Mouse (Mus musculus) liver, embryonic 14.5 days (tissue): ENCODE data around the gene Topbp1.

Experiments used
- CTCF ChIP-seq: IDR thresholded peaks from 2 replicates; pipeline ENCODE4 v1.5.1; 2016; ENCODE audit warnings: antibody characterized with exemption, low read depth, control low read depth
- EP300 ChIP-seq: IDR thresholded peaks from 2 replicates; pipeline ENCODE4 v1.6.1; 2016; ENCODE audit warnings: antibody characterized with exemption, low read depth

DNA sequence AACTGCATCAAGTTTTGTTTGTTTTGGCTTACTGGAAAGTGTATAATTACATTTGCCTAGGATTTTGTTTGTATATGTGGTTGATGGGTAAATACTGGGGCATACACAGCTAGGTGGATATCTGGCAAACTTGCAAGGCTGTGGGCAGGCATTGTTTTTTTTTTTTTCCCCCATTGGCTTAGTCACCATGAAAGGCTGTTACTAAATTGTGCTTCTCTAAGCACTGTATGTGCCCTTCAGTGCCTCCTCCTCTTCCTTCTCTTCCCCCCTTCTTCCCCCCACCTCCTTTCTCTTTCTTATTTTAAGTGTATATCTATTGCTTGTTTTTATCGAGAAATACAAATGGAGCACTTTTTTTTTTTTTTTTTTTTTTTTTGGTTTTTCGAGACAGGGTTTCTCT, 19.7 kb downstream of the Topbp1 start:
- TF ChIP-seq EP300 (no peak), CTCF (no peak)
